Mouse (Mus musculus) T-helper 1 cell (primary cell): ENCODE results near the gene Cst6.

Experiments used
- in situ Hi-C: fragments of 300-600 bp; cut with MboI, MseI; formaldehyde crosslinking; loops from one replicate; pipeline ENCODE4 v1.15.1; 2025; ENCODE audit warnings: high pct_unique_total_duplicates

Cst6 gene

DNA sequence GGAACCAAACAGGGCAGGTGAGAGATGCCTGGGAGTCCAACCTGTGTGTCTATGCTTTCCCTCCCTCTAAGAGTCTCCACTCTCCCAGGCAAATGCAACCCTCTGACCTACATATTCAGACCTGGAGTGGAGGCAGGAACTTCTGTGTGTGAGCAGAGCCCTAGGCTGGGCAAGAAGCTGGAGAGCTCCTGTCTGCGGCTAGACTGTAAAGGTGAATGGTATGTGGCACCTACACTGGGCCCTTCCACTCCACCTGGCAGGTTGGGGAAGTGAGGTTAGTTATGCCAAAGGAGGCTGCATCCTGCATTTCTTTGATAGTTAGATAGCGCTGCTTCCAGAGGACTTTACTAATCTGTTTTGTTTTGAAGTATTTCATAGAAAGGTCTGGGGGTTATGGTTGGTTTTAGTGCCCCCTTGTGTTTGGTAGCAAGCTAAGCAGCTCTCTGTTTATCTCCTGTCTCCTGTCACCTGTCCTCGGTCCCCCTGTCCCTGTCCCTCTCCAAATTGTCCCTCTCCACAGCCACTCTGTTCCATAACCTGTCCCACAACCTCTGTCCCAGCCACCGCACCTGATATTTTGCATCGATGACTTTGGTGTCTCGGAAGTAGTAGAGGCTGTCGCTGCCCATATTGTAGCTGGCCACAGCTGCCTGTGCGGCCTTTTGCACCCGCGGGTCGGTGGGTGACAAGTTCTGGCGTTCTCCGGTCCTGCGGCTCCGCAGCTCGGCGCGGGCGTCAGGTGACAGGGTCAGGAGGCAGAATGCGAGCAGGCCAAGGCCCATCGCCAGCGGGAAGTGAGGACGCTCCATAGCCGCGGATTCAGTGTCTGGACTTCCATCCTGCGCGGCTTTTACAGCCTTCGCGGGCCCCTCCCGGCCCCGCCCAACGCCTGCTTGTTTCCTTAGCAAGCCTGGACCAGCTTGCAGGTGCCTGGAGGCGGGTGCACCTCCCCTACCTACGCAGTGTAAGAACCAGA is 560 bp downstream of the Cst6 start:
- in situ Hi-C loops = no loop called here

DNA sequence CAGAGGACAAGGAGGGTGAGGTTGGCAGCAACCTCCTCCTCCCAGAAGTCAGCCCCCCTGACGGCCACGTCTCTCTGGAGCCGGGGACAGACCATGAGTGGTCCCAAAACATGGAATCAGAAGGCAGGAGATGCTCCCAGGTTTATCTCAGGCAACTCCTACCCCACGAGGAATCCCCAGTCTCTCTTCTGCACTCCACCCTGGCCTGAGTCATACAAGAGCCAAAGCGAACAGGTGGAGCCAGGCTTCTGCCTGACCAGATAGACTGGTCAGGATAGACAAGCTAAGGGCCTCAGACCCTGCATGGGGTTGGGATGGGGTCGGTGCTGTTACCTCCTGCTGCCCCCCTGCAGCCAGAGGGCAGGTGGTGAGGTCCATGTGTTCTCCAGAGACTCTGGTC is 1.3 kb downstream of the Cst6 start:
- in situ Hi-C loops = no loop called here

DNA sequence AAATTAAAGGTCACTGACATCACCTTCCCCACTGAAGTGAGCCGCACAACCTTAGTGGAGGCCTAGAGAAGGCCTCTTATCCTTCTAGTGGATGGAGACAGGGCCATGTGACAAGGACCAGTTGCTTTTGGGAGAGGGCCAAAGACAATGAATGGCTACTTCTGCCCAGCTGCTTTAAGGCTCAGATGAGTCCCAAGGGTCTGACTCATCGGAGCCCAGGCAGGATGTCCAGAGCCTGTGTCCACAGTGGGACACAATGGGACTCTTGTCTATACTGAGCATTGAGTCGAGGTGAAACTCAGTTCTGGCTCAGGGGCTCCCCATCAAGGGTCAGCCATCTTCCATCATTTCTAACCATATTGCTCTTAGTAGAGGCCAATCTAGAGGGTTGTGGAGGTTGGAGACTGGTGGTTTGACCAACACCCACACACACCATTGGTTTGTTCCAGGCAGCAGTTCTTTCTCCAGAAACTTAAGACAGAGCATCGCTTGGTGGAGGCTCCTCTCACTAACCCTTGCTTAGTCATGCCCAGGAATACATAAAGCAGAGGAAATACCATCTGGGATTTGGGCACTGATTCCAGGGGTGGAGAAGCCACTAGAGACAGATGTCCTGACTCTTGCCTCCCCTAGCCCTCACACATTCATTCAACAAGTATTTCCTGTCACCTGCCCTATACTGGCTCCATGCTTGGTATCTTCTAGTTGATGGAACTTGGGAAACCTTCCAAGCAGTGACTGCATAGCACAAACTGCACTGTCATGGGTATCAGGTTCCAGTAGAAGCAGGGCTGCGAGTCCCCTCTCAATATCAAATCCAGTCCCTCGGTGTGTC is 3.9 kb downstream of the Cst6 start:
- in situ Hi-C loops = no loop called here

DNA sequence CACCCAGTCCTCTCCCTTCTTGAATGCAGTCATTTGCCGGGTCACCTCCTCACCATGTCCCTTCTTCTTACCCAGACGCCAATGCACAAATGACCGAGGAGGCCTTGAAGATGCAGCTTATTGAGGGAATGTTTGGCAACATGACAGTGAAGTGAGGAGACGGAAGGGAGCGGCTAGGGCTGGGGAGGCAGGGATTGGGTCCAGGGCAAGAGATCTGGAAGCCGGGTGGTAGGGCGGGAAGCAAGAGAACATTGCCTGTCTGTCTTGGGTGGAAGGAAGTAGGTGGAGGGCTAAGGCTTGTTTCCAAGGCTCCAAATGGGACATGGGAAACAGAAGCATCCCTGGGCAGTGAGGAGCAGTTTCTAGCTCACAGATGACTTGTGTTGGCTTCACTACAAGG is 8.0 kb downstream of the Cst6 start:
- in situ Hi-C loops = no loop called here

DNA sequence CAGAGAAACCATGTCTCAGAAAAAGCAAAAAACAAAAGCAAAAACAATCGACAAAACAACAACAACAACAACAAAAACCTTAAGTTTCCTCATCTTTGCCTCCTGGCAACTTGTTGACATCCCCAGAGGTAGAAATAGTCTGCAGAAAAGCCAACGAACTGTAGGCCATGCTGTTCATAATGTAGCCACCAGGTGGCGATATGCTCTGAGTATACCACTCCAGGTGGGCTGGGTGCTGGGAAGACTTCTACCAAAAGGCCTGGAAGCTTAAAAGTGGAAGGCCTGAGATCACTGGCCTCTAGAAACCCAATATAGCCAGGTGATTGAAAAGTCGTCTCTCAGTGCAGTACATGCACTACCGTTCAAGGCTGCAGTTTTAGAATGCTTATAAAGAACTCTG is 11.4 kb downstream of the Cst6 start:
- in situ Hi-C loops = no loop called here

DNA sequence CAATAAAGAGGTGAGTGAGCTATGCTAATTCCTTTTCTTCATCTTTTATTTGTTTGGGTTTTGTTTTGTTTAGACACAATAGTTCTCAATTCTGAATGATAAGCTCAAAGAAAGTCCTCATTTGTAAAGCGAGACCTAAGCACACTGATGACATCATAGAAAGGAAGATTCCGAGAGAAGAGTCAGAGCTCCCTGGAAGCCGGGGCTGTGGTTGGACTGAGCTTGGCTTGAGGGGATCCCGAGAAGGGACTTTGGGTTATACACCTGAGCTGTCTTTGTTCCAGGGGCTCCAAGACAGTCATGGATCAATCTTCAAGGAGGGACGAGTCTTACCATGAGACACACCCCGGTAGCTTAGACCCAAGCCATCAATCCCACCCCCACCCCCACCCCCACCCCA is 13.9 kb downstream of the Cst6 start, which contains the start of gene Catsper1:
Gene Catsper1 (plus strand): TSS at position 301 of the 400 bp plus-strand sequence.
- in situ Hi-C loops = no loop called here

DNA sequence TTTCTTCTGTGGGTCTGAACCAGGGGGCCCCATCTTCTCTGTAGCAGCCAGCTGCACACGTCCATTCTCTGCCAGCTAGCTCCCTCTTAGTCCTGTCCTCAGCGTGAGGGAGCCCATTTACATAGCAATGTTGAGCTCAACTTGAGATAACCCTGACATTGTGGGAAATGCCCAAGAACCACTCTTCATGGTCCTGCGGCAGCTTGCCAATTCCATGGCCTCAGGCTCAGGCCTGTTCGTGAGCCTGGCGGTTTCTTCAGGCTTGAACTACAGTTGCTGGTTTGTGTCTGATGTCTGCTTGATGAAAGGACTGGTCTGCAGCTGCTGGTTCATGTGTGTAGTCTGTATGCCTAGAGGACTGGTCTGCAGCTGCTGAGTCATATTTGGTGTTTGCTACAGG is 14.6 kb downstream of the Cst6 start:
- in situ Hi-C loops = no loop called here

DNA sequence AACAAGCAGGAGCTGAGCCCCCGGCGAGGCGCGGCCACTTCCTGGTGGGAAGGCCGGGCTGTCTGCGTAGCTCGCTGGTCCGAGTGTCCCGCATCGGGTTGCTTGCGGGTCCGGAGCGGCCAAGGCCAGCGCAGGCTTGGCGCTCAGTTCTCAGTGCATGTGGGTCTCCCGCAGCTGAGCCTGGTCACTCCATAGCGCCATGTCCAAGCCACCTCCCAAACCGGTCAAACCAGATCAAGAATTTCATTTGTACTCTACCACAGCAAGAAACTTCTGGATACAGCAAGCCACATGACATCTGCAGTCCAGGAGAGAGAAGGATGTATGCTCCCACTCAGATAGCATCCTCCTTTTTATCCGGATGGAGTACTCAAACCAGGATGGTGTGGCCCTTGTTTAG is 21.4 kb downstream of the Cst6 start:
- in situ Hi-C loops = no loop called here

DNA sequence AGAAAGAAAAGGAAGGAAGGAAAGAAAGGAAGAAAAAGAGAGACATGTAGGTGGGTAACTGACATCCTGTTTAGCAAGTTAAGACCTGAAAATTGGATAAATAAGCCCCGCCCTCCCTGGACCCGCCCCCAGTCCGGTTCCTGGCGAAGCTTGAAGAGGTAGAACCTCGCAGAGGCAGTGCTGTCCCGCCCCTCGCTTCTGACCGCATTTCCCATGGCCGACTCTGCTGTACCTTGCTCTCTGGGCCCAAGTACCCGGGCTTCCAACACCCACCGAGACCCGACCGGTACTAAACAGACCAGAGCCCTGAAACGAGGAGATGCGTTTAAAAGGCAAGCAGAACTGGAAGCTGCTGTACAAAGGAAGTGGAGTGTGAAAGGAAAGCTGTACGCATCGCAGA is 25.6 kb downstream of the Cst6 start:
- in situ Hi-C loops = no loop called here

DNA sequence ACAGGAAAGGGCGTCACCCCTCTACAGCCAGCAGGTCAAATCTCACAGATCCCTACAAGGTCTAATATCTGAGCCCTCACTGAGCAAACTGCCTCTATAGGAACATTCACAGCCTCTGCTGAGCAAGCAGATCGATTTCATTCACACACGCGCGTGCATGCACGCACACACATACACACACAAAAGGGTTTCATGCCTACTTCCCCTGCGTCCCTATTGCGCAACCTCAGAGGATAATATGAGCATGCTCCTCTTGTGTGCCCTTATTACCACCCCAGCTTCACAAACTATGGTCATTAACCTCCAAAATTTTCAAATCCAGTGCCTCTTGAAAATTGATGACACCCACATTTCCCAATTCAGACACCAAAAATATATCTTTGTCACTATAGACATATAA is 36.2 kb downstream of the Cst6 start:
- in situ Hi-C loops = no loop called here

DNA sequence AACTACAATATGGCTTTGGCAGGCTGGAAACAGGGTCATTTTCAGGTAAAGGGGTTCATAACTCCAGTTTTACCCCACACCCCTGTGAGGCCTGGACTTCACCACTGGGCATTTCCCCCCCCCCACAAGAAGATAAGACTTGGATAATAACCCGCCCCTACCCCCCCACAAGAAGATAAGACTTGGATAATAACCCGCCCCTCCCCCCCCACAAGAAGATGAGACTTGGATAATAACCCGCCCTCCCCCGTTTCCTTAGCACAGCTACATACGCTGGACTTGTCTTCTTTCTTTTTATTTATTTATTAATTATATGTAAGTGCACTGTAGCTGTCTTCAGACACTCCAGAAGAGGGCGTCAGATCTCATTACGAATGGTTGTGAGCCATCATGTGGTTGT is 40.3 kb downstream of the Cst6 start:
- in situ Hi-C loops = no loop called here

DNA sequence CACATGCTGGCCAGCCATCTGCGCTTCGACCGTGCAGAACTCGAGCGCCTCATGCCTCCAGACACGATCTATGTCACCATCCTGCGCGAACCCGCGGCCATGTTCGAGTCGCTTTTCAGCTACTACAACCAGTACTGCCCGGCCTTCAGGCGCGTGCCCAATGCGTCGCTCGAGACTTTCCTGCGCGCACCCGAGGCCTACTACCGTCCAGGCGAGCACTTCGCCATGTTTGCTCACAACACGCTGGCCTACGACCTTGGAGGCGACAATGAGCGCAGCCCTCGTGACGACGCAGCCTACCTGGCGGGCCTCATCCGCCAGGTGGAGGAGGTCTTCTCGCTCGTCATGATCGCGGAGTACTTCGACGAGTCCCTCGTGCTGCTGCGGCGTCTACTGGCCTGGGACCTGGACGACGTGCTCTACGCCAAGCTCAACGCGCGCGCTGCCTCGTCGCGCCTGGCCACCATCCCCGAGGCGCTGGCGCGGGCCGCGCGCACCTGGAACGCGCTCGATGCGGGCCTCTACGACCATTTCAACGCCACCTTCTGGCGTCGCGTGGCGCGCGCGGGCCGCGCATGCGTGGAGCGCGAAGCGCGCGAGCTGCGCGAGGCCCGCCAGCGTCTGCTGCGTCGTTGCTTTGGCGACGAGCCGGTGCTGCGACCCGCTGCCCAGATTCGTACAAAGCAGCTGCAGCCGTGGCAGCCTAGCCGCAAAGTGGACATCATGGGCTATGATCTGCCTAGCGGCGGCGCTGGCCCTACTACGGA is 42.2 kb downstream of the Cst6 start:
- in situ Hi-C loops = no loop called here

DNA sequence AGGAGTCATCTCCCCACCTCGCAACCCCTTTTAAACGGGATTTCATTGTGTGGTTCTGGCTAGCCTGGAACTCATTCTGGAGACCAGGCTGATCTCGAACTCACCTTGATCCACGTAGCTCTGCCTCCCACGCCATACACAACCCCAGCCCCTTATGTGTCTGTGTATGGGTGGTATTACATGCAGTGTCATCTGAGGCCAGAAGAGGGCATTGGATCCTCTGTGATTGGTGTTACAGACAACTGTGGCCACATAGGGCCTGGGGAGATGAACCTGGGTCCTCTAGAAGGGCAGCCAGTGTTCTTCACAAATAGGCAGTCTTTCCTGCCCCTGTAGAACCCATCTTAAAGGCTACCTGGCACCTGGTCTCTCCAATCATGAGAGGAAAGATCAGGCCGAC is 43.1 kb downstream of the Cst6 start:
- in situ Hi-C loops = no loop called here

DNA sequence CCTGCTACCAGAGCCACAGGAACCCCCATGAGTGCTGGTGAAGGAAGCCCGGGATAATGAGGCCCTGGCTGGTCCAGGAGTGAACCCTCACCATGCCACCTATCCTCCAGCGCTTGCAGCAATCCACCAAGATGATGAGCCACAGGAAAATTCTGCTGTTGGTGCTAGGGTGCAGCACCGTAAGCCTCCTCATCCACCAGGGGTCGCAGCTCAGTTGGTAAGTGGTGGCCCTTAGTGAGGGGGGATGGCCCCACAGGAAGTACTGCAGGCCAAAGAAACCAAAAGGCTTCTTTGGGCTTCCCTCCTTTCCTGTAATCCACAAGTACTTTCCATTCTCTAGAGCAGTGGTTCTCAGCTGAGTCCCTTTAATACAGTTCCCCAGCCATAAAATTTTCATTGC is 46.9 kb downstream of the Cst6 start:
- in situ Hi-C loops = no loop called here

DNA sequence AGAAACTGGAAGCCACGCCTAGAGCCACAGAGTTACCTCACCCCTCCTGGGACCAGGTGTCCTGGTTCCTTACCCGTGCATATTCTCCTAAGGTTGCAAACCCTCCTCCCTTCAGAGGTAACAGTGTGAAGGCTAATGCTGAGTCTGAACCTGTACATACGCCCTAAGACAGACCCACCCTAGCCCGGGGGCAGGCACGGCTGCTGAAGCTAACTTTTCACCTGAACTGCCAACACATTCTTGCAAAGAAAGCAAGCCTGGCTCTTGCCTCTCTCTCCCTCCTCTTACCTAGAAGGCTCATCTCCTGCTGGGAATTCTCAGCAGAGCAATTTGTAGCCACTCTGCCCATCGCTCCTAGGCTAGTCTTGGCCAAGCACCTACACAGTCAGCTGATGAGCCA is 48.8 kb downstream of the Cst6 start:
- in situ Hi-C loops = no loop called here

DNA sequence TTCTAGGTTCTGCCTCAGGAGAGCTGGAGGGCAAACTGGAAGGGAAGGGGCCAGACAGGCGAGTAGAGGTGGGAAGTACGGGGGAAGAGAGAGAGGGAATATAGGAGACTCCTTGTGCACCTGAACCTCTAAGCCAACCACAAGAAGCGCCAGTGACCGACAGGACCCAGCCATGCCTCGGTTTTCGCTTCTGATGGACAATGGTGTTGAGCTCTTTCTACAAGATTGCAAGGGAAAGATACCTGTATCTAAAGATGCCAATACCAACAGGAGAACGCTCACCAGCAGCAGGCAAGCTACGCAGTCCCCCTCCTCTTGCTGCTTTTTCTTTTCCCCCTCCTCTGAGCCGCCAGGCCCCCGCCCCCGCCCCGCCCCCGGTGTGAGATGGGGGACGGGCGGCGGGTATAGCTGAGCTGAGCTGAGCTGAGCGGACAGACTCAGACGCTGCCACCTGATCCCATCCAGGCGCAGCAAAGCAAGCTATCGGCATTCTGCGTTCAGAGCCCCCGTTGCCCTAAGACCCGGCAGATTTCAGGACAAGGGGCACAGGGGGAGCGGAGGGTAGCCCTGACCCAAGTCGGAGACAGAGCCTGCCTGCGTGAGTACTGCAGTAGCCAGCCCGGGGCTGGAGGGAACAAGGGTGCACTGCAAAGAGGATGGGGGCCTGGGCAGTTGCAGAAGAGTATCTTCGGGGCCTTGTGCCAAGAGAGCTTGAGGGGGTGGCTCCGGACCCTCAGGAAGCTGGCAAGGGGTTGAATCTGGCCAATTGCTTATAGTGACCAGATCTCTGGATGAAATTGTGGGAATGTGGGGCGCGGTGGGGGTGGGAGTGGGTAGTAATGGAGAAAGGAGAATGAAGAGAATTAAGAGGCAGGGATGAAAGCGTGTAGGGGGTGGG is 51.2 kb downstream of the Cst6 start, which contains the start of gene Gal3st3:
Gene Gal3st3 (plus strand): TSS at position 429 of the 898 bp plus-strand sequence.
- in situ Hi-C loops = loop anchor here (10.0 kb wide), 1 partner anchor 493 kb away; no protein-coding TSS in a partner anchor

DNA sequence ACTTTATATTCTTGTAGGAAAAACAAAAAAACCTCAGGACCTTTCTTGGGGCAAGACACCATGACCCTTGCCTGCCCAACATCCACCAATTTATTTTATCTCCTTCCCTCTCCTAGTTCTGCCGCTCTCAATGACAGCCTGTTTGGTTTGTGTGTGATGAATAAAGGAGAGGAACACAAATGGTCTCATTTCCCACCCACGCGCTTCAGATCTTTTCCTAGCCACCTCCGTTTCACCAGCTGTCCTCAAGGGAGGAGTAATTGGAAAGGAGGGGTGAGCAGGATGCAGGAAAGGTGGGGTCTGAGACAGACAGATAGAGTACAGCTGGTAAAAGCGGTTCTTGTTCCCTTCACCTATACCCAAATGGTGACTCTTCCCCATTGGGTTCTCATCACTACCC is 52.7 kb downstream of the Cst6 start:
- in situ Hi-C loops = loop anchor here (10.0 kb wide), 1 partner anchor 492 kb away; no protein-coding TSS in a partner anchor

DNA sequence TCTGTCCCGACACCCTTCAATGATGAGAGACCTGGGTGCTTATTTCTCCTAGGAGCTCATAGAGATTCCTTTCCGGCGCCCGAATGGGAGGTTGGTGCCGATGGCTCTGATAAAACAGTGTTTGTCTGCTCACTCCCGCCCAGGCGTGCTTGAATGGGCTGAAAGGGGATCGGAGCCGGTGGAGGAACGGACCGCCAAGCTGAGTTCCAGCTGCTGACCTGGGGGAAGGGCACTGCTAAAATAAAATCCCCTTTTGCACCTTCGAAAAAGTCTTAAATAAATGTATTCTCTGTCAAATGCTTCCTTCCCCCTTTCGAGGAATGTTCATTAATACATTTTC is 53.7 kb downstream of the Cst6 start:
- in situ Hi-C loops = loop anchor here (10.0 kb wide), 1 partner anchor 491 kb away; no protein-coding TSS in a partner anchor

DNA sequence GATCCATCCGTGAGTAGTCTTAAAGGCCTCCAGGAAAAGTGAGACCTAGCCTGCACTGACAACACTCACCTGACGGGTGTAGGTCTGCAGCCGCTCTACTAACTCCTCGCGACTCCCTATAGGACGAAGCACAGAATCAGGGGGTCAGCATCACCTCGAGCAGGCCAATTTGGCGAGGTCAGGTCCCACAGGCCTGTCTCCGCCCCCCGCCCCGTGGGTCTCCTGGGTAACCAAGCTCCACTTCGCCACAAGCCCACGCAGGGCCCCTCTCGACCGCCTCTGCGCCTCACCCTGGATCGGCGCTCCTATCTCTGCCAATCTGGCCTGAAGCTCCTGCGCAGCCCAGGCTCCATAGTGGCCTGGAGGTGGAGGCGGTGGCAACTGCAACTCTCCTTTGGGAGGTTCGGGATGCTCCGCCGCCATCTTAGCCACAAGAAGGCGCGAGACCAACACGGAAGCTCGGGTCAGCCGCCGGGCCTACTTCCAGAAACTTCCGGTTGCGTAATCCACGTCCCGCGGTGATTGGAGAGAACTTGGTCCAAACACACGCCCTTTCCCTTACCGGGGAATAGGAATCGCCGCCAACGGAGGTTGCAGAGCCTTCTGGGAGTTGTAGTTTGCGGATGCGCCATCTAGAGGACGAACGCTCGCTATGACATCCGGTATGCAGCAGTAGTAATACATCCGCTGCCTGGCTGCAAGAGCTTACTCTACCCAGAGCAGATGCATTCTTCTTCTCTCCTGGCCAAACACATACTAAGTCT is 54.2 kb downstream of the Cst6 start, which contains the start of gene Sf3b2:
Gene Sf3b2 (minus strand): TSS at position 484 of the 764 bp plus-strand sequence.
- in situ Hi-C loops = loop anchor here (10.0 kb wide), 1 partner anchor 490 kb away; no protein-coding TSS in a partner anchor
